Mouse (Mus musculus) midbrain, embryonic 13.5 days (tissue): ENCODE data around the gene I0C0044D17Rik. TPM values are rescaled to one million over a fixed set of nuclear protein-coding genes. Genes with fewer than 3 reads are reported as not detected.

Experiments used
- ATAC-seq: fragments of 200-750 bp; cut with Nextera tagmentation; 2 replicates; pipeline ENCODE4 v1.8.0; 2017; ENCODE audit warnings: mild to moderate bottlenecking, moderate TSS enrichment, moderate library complexity
- H3K27ac ChIP-seq: fragments of 300-500 bp; sonication (generic); 2 replicates; pipeline ENCODE4 v1.5.1; 2015; ENCODE audit warnings: inconsistent platforms, mild to moderate bottlenecking, moderate library complexity
- H3K27me3 ChIP-seq: fragments of 300-500 bp; sonication (generic); 2 replicates; pipeline ENCODE4 v1.6.1; 2015; ENCODE audit warnings: mild to moderate bottlenecking, inconsistent platforms
- H3K36me3 ChIP-seq: fragments of 300-500 bp; sonication (generic); 2 replicates; pipeline ENCODE4 v1.6.1; 2015; ENCODE audit warnings: mild to moderate bottlenecking, inconsistent platforms
- H3K4me1 ChIP-seq: fragments of 300-500 bp; sonication (generic); replicated peaks from 2 replicates; pipeline ENCODE4 v1.6.1; 2015; ENCODE audit warnings: inconsistent platforms
- H3K4me2 ChIP-seq: fragments of 300-500 bp; sonication (generic); replicated peaks from 2 replicates; pipeline ENCODE4 v1.6.1; 2015; ENCODE audit warnings: moderate library complexity, mild to moderate bottlenecking, inconsistent platforms
- H3K4me3 ChIP-seq: fragments of 300-500 bp; sonication (generic); replicated peaks from 2 replicates; pipeline ENCODE4 v1.5.1; 2015; ENCODE audit warnings: mild to moderate bottlenecking, inconsistent platforms
- H3K9ac ChIP-seq: fragments of 300-500 bp; sonication (generic); replicated peaks from 2 replicates; pipeline ENCODE4 v1.6.1; 2015; ENCODE audit warnings: mild to moderate bottlenecking, inconsistent platforms
- H3K9me3 ChIP-seq: fragments of 300-500 bp; sonication (generic); 2 replicates; pipeline ENCODE4 v1.6.1; 2016; ENCODE audit warnings: mild to moderate bottlenecking, inconsistent platforms
- WGBS: fragments of 180-500 bp; shearing (Covaris S2); methylation state at CpG from one replicate; pipeline ENCODE4 v1.1.7; 2015; 5-methylcytosine and 5-hydroxymethylcytosine counted together
- polyA plus RNA-seq: library from polyadenylated mRNA; unstranded; fragments of >200 nt; fragmentation: Nextera tagmentation; extraction: Ambion mirVana; gene quantifications from 2 replicates; pipeline ENCODE4 v1.2.1, GENCODE M21; 2015

Gene I0C0044D17Rik
- polyA plus RNA-seq, 1 experiment from 2014 or later: not detected

- peaks cover 31% of the 10 kb centered on the region for H3K4me1 ChIP-seq
- no peak for ATAC-seq
- H3K4me2 ChIP-seq: no peak overlapping the region
- no peaks in the 10 kb centered on the region for H3K9me3 ChIP-seq
- no peak overlapping the region for H3K4me3 ChIP-seq
- WGBS: 93% methylated on average over 9 of the region's 9 CpGs
- no peaks in the 10 kb centered on the region for H3K27me3 ChIP-seq
- H3K9ac ChIP-seq: no peak overlapping the region
- no peak overlapping the region for H3K27ac ChIP-seq
- H3K36me3 ChIP-seq: no peaks in the 10 kb centered on the region
Observed at GRCm38 (mm10) chr4:98793486-98793885, 30.2 kb downstream of the I0C0044D17Rik start.

- 35% methylated on average over 1 of the region's 1 CpGs for WGBS
- ATAC-seq: no peak
- Histone ChIP-seq H3K27ac (no peak overlapping the region), H3K9me3 (no peaks in the 10 kb centered on the region), H3K27me3 (no peaks in the 10 kb centered on the region), H3K4me2 (peak overlapping the region; percentile 51; the same call in 1 of the 2 replicates), H3K36me3 (no peaks in the 10 kb centered on the region), H3K9ac (no peak overlapping the region), H3K4me3 (no peak overlapping the region), H3K4me1 (peaks cover 19% of the 10 kb centered on the region)
Observed at GRCm38 (mm10) chr4:98790721-98791120, 32.9 kb downstream of the I0C0044D17Rik start.

GRCm38 (mm10) chr4:98789861-98790311, 33.8 kb downstream of the I0C0044D17Rik start:
- Histone ChIP-seq H3K4me3 (peak overlapping the region; percentile 25), H3K4me1 (peaks cover 19% of the 10 kb centered on the region), H3K27me3 (no peaks in the 10 kb centered on the region), H3K9ac (peak overlapping the region; percentile 36; the same call in 1 of the 2 replicates), H3K4me2 (peak overlapping the region; percentile 51), H3K27ac (no peak overlapping the region), H3K36me3 (no peaks in the 10 kb centered on the region), H3K9me3 (no peaks in the 10 kb centered on the region)
- 7% methylated on average over 10 of the region's 10 CpGs for WGBS
- ATAC-seq: peak; percentile 49

- WGBS: 72% methylated on average over 7 of the region's 7 CpGs
- Histone ChIP-seq H3K4me3 (peak overlapping the region; percentile 25), H3K27me3 (no peaks in the 10 kb centered on the region), H3K4me1 (peaks cover 19% of the 10 kb centered on the region), H3K4me2 (peak overlapping the region; percentile 51), H3K27ac (no peak overlapping the region), H3K36me3 (no peaks in the 10 kb centered on the region), H3K9me3 (no peaks in the 10 kb centered on the region), H3K9ac (no peak overlapping the region)
- peak; percentile 24; the same call in 1 of the 2 replicates for ATAC-seq
Observed at GRCm38 (mm10) chr4:98789133-98789765, 34.4 kb downstream of the I0C0044D17Rik start.

- Histone ChIP-seq H3K4me3 (no peak overlapping the region), H3K4me1 (peaks cover 19% of the 10 kb centered on the region), H3K9me3 (no peaks in the 10 kb centered on the region), H3K36me3 (no peaks in the 10 kb centered on the region), H3K27ac (no peak overlapping the region), H3K4me2 (no peak overlapping the region), H3K9ac (no peak overlapping the region), H3K27me3 (no peaks in the 10 kb centered on the region)
- no peak for ATAC-seq
- 12% methylated on average over 3 of the region's 3 CpGs for WGBS
Observed at GRCm38 (mm10) chr4:98786281-98786680, 37.4 kb downstream of the I0C0044D17Rik start.

- H3K4me2 ChIP-seq: no peak overlapping the region
- 40% methylated on average over 8 of the region's 8 CpGs for WGBS
- no peaks in the 10 kb centered on the region for H3K36me3 ChIP-seq
- H3K4me3 ChIP-seq: no peak overlapping the region
- ATAC-seq: no peak
- H3K9ac ChIP-seq: no peak overlapping the region
- peaks cover 17% of the 10 kb centered on the region for H3K4me1 ChIP-seq
- H3K27ac ChIP-seq: no peak overlapping the region
- no peaks in the 10 kb centered on the region for H3K27me3 ChIP-seq
- H3K9me3 ChIP-seq: no peaks in the 10 kb centered on the region
Observed at GRCm38 (mm10) chr4:98785851-98786250, 37.8 kb downstream of the I0C0044D17Rik start.

- Histone ChIP-seq H3K9me3 (no peaks in the 10 kb centered on the region), H3K4me1 (peaks cover 12% of the 10 kb centered on the region), H3K4me3 (0 out of 2 replicates have a peak overlapping the region, but pooled peaks have one; percentile 8), H3K27me3 (0 out of 2 replicates have a peak, but pooled peaks cover 7% of the 10 kb centered on the region), H3K4me2 (peak overlapping the region; percentile 37), H3K27ac (no peak overlapping the region), H3K9ac (no peak overlapping the region), H3K36me3 (no peaks in the 10 kb centered on the region)
- 12% methylated on average over 16 of the region's 16 CpGs for WGBS
- 0 out of 2 replicates have a peak, but pooled peaks have one; percentile 49 for ATAC-seq
Observed at GRCm38 (mm10) chr4:98778219-98778618, 45.4 kb downstream of the I0C0044D17Rik start.

- no peaks in the 10 kb centered on the region for H3K36me3 ChIP-seq
- H3K27ac ChIP-seq: no peak overlapping the region
- no peak overlapping the region for H3K4me3 ChIP-seq
- no peak overlapping the region for H3K4me2 ChIP-seq
- WGBS: 90% methylated on average over 6 of the region's 6 CpGs
- no peak for ATAC-seq
- H3K9ac ChIP-seq: no peak overlapping the region
- no peaks in the 10 kb centered on the region for H3K9me3 ChIP-seq
- peaks cover 12% of the 10 kb centered on the region for H3K4me1 ChIP-seq
- 0 out of 2 replicates have a peak, but pooled peaks cover 7% of the 10 kb centered on the region for H3K27me3 ChIP-seq
Observed at GRCm38 (mm10) chr4:98777464-98777863, 46.2 kb downstream of the I0C0044D17Rik start.

- ATAC-seq: no peak
- H3K4me2 ChIP-seq: no peak overlapping the region
- 92% methylated on average over 10 of the region's 10 CpGs for WGBS
Observed at GRCm38 (mm10) chr4:98776721-98777427, 46.8 kb downstream of the I0C0044D17Rik start.

GRCm38 (mm10) chr4:98773785-98774184, 49.9 kb downstream of the I0C0044D17Rik start:
- no peak overlapping the region for H3K9ac ChIP-seq
- H3K27me3 ChIP-seq: no peaks in the 10 kb centered on the region
- no peak overlapping the region for H3K27ac ChIP-seq
- H3K4me3 ChIP-seq: no peak overlapping the region
- no peak overlapping the region for H3K4me2 ChIP-seq
- peaks cover 10% of the 10 kb centered on the region for H3K4me1 ChIP-seq
- H3K36me3 ChIP-seq: no peaks in the 10 kb centered on the region
- WGBS: 94% methylated on average over 5 of the region's 5 CpGs
- no peaks in the 10 kb centered on the region for H3K9me3 ChIP-seq
- no peak for ATAC-seq

More at GRCm38 (mm10) chr4:98776721-98777427, 46.8 kb downstream of the I0C0044D17Rik start:
- H3K9ac ChIP-seq: no peak overlapping the region
- no peaks in the 10 kb centered on the region for H3K36me3 ChIP-seq
- H3K4me1 ChIP-seq: peaks cover 12% of the 10 kb centered on the region
- no peaks in the 10 kb centered on the region for H3K9me3 ChIP-seq
- no peak overlapping the region for H3K4me3 ChIP-seq
- no peak overlapping the region for H3K27ac ChIP-seq
- 0 out of 2 replicates have a peak, but pooled peaks cover 7% of the 10 kb centered on the region for H3K27me3 ChIP-seq
